ENCODE assay signal across 22 mouse cellular contexts in the genomic region with DNA sequence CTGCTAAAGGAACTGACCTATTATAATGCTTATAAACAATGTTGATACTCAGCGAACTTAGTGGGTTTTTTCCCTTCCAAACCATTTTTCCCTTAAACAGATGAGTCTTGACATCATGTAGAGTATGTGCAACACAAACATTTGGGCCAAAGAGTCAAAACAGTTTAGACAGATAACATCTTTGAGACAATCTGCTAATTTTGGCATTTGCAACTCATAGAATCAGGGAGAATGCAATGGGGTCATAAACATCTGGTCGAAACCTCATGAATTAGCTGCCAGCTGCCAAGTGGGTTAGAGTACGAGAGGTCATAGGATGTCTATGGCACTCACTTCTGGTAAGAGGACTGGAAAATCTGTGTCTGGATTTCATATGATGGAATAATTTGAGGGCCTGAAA. TPM values are rescaled to one million over a fixed set of nuclear protein-coding genes. Genes with fewer than 3 reads are reported as not detected.
DNase-seq lines count a peak whose midpoint lies in the region; ATAC-seq and TF ChIP-seq lines count a peak whose summit lies in the region.
"Had no signal": no experiment of that assay in that cellular context is flagged by ENCODE, and none has a peak within 500 bp of the region (broad histone marks: within the 10 kb centered on the region; RNA-seq: fewer than 3 reads in every experiment).

No protein-coding gene starts in this region.

- no peak for TF ChIP-seq CTCF in lung, adult 2 months (IDR thresholded peaks at IDR 0.05; ENCODE audit: insufficient read depth, low read length)

- H3K4me1 ChIP-seq in lung, embryonic 16.5 days (replicated peaks; ENCODE audit: control insufficient read depth, insufficient read depth, low read length), result no peaks in the 10 kb centered on the region
- no peaks in the 10 kb centered on the region for H3K4me1 ChIP-seq in lung, adult 2 months (ENCODE audit: control insufficient read depth, insufficient read depth, low read length)
- H3K4me1 ChIP-seq: embryonic facial prominence, embryonic 10.5 days; forebrain, embryonic 10.5 days; heart, embryonic 10.5 days; hindbrain, embryonic 12.5 days had no signal

- no peak for DNase-seq in lung, adult 2 months
- peak; percentile 20 for DNase-seq in 3T3-L1 (ENCODE audit: low read depth, low spot score)
- peak; percentile 22 for DNase-seq in NIH3T3 (ENCODE audit: low read depth)
- DNase-seq in lung, postnatal 36 days, result peak; percentile 3
- DNase-seq in right cerebral cortex, adult 18-20 months, result no peak
- DNase-seq: adrenal gland, postnatal 25 days; B cell, adult 2 months; cerebellum, adult 2 months; cerebellum, postnatal 10 days; gastrocnemius, postnatal 10 days; heart, adult 18-20 months; heart, postnatal 10 days; heart, postnatal 4 days had no signal

- no peak for TF ChIP-seq POLR2A in lung, adult 2 months (IDR thresholded peaks at IDR 0.05; ENCODE audit: borderline replicate concordance, extremely low read depth, low read depth, low read length)

- H3K4me3 ChIP-seq in lung, embryonic 16.5 days (ENCODE audit: low read length), result no peak overlapping the region
- no peak overlapping the region for H3K4me3 ChIP-seq in lung, adult 2 months (replicated peaks; ENCODE audit: extremely low read depth, low read depth, low read length)
- H3K4me3 ChIP-seq: embryonic facial prominence, embryonic 10.5 days; forebrain, embryonic 10.5 days; heart, embryonic 10.5 days; hindbrain, embryonic 12.5 days had no signal

- H3K27ac ChIP-seq in lung, embryonic 16.5 days (ENCODE audit: low read length), result no peak overlapping the region
- H3K27ac ChIP-seq: embryonic facial prominence, embryonic 10.5 days; forebrain, embryonic 10.5 days; heart, embryonic 10.5 days; hindbrain, embryonic 12.5 days had no signal

- no peak overlapping the region for H3K9ac ChIP-seq in lung, embryonic 16.5 days (ENCODE audit: low read length)
- H3K9ac ChIP-seq: hindbrain, embryonic 12.5 days had no signal

- H3K9me3 ChIP-seq in lung, embryonic 16.5 days (ENCODE audit: control insufficient read depth, low read length), result no peaks in the 10 kb centered on the region
- H3K9me3 ChIP-seq: embryonic facial prominence, embryonic 10.5 days; forebrain, embryonic 10.5 days; G1E; heart, embryonic 10.5 days; hindbrain, embryonic 12.5 days had no signal

- no peak overlapping the region for H3K4me2 ChIP-seq in lung, embryonic 16.5 days (ENCODE audit: low read depth, low read length)
- H3K4me2 ChIP-seq: hindbrain, embryonic 12.5 days had no signal

- peak; percentile 86 for ATAC-seq in lung, embryonic 16.5 days (ENCODE audit: low read depth)
- ATAC-seq: CD4-positive, CD25-positive, alpha-beta regulatory T cell, adult 4 months; forebrain, embryonic 16.5 days; hindbrain, embryonic 16.5 days had no signal

- no peaks in the 10 kb centered on the region for H3K36me3 ChIP-seq in lung, embryonic 16.5 days (ENCODE audit: control insufficient read depth, insufficient read depth, low read length)
- H3K36me3 ChIP-seq: embryonic facial prominence, embryonic 10.5 days; forebrain, embryonic 10.5 days; G1E; heart, embryonic 10.5 days; hindbrain, embryonic 12.5 days had no signal

- 44% methylated on average over 3 of the region's 3 CpGs for WGBS in lung, embryonic 16.5 days
- WGBS in lung, adult 2 months, result 60% methylated on average over 3 of the region's 3 CpGs

- no peaks in the 10 kb centered on the region for H3K27me3 ChIP-seq in lung, embryonic 16.5 days (ENCODE audit: control insufficient read depth, insufficient read depth, low read depth, low read length)
- H3K27me3 ChIP-seq: hindbrain, embryonic 12.5 days had no signal

RNA-seq across cellular contexts. Expression of a gene that starts 57.3 kb away (rescaled TPM):
- 183 and 208 TPM in 2 replicates for polyA plus RNA-seq in lung, embryonic 16.5 days (2015; fragmentation: Nextera tagmentation; extraction: Ambion mirVana)
- 6.1 and 22.9 TPM in 2 replicates for polyA plus RNA-seq in lung, adult 2 months (2012; rRNA removed)

Comparison
In these comparisons a context has a peak if more than half of its experiments do, and no peak if none do; other contexts are left out.
1. DNase-seq: peak in 3T3-L1 (single experiment), NIH3T3 (single experiment) and lung, postnatal 36 days (single experiment); none in lung, adult 2 months (single experiment) and right cerebral cortex, adult 18-20 months (single experiment).